Mouse (Mus musculus) urinary bladder, postnatal 10 days (tissue): Measurements from ENCODE around the gene Arpin.

Experiments
- DNase-seq: peaks from one replicate; pipeline ENCODE4 v3.0.0; 2022; ENCODE audit warnings: low spot score

Gene Arpin

GRCm38 (mm10) chr7:79934862-79935510, at the start of gene Arpin:
Gene Arpin, minus strand, starts transcription at chr7:79935359.
- DNase-seq = no peak

- no peak for DNase-seq
These were observed 40.2 kb upstream of the Arpin start for GRCm38 (mm10) chr7:79975316-79975715.

DNA sequence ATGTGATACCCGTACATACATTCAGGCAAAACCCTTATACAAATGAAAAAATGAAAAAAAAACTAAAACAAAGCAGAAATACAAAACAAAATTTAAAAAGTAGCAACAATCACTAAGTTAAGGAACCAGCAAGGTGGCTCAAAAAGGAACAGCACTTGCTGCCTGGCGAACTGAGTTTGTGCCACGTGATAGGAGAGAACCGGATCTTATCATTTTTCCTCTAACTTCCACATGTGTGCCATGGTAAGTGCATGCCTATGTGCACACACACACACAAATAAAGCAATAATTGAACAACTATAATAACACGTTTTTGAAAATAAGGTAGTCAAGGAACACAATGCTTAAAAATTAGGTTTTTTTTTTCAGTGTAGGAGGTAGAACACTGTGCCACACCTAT, 37.0 kb upstream of the Arpin start:
- no peak for DNase-seq

- no peak for DNase-seq
These were observed 35.2 kb upstream of the Arpin start for GRCm38 (mm10) chr7:79970336-79970735.

DNA sequence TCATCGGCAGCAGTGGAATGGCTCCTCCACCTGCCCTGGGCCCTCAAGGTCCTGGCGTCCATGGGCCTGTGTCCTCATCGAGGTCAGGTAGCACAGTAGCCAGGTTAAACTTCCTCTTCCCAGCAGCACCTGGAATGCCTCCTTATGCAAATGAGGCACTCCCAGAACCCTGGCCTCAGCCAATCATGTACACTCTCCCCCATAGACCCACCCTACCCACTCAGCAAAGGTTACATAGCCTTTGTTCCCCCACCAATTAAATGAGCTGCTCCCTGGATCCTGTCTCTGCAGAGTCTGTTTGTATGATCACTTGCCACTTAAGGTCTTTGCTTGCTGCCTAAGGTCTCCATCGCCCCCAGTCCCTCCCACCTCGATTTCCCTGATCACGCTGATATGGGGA, 33.2 kb upstream of the Arpin start:
- DNase-seq = no peak

- DNase-seq = no peak
These were observed 26.4 kb upstream of the Arpin start for GRCm38 (mm10) chr7:79961600-79961999.

- no peak for DNase-seq
These were observed 21.0 kb upstream of the Arpin start for GRCm38 (mm10) chr7:79956131-79956530.

DNA sequence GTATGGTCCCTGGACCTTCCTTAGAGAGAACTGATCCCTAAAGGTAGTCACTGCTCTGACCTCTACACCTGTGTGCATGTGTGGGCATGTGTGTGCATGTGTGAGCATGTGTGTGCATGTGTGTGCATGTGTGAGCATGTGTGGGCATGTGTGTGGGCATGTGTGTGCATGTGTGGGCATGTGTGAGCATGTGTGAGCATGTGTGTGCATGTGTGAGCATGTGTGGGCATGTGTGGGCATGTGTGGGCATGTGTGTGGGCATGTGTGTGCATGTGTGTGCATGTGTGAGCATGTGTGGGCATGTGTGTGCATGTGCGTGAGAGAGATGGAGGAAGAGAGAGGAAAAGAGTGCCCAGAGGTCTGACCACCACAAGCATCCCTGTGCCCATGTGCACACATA, 19.7 kb upstream of the Arpin start:
- no peak for DNase-seq

- no peak for DNase-seq
These were observed 15.9 kb upstream of the Arpin start for GRCm38 (mm10) chr7:79951038-79951437.

GRCm38 (mm10) chr7:79950236-79950635, 15.1 kb upstream of the Arpin start:
- no peak for DNase-seq

DNA sequence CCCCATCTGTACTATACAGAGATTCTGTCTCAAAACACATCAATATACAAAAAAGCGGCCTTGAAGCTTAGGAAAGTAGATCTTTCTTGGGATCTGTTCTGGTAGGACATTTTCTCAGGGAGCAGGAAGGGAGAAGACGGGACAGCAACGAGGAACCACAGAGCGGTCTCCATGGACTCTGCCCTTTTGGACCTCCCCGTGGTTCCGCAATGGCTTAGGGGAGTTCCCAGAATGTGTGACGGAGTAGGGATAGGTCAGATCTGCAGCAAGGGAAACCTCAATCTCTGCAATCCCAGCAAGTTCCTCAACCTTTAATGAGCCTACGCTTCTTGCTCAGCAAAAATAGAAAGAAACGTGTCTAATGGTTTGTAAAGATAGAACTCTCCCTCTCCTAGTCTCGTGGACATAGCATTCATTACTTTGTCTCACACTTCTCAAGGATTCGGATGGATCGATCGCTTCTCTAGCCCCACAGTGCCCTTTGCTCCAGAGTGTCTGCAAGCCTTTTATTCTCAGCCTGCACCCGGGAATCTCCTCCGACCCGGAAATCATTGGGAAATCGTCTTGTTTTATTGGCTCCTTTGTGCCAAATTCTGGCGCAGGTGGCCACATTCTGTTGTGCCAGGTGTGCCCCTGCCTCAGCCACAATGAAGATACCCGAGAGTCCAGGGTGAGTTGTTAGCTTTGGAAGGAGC, 499 bp upstream of the Arpin start:
- DNase-seq = no peak

DNA sequence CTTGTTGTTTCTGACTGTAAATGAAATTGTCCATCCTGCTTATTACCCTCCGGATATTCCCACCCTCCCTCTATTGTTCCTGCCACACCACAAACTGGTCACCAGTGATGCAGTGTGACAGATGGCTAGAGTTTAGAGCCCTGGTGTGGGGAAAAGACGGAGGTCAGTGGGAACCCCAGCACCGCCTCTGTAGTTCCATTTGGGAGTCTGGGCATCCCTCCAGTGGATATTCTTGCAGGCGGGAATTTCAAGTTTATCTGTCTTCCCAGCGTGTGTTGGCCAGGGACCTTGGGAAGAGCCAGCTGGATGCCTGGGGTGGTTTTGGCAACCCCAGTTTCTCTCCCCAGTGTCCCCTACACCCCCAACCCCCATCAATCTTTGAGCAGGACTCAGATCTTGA, 698 bp downstream of the Arpin start:
- DNase-seq = no peak

DNA sequence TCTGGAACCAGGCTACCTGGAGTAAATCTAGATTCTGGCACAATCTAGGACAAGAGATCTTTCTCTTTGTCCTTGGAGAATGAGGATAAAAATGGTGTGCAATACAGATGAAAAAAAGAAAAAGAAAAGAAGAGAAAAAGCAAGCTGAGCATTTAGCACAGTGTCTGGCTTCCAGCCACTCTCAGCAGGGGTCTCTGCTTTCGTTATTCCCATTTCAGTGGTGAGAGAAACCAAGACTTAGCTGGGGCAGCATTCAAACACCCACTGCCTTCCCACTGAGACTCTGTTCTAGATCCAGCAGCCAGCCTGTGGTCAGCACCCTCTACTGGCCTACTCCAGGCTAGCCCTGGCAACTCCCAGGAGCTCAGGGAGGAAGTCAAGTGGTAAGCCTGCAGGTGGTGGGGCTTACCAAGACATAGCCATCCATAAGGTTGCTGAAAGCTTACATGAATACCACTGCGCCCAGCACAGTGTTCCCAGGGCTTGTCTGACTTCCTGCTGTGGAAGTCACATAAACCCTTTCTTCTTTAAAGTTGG, 6.6 kb downstream of the Arpin start:
- DNase-seq = no peak

- peak; percentile 38 for DNase-seq
These were observed 14.7 kb downstream of the Arpin start, which contains the start of gene Ap3s2 for GRCm38 (mm10) chr7:79920344-79920983. Gene Ap3s2, minus strand, starts transcription at chr7:79920649.

GRCm38 (mm10) chr7:79914556-79914955, 20.6 kb downstream of the Arpin start:
- DNase-seq = no peak

GRCm38 (mm10) chr7:79907356-79907755, 27.8 kb downstream of the Arpin start:
- DNase-seq = no peak

GRCm38 (mm10) chr7:79906914-79907313, 28.2 kb downstream of the Arpin start:
- DNase-seq = no peak

GRCm38 (mm10) chr7:79905193-79905592, 30.0 kb downstream of the Arpin start:
- DNase-seq = no peak

- no peak for DNase-seq
These were observed 31.9 kb downstream of the Arpin start for GRCm38 (mm10) chr7:79903160-79903792.

- DNase-seq = no peak
These were observed 34.4 kb downstream of the Arpin start for GRCm38 (mm10) chr7:79900753-79901152.

- DNase-seq = no peak
These were observed 39.9 kb downstream of the Arpin start for GRCm38 (mm10) chr7:79895225-79895624.

DNA sequence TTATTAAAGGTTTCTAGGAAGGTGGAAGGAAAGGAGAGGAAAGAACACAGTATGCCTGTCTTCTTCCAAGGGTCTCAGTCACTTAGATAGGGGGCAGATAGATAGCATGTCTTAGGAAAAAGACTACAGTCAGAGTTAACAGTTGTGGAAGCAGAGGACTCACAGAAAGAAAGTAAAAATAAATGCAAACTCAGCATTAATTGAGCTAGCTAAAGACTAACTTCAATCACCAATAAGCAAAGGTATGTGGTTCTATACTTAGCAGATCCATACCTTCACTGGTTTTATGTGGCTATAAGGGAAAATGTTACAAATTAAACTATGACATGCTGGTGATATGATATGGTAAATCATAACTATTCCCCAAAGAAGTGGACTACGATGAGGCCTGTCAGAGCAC, 40.4 kb downstream of the Arpin start:
- no peak for DNase-seq
